Mouse (Mus musculus) large intestine, adult 2 months (tissue): Measurements from ENCODE around the gene Ppfibp2. TPM values are rescaled to one million over a fixed set of nuclear protein-coding genes. Genes with fewer than 3 reads are reported as not detected.

ENCODE experiments used
- DNase-seq: peaks from one replicate; pipeline ENCODE4 v3.0.0-alpha.2; 2012; ENCODE audit warnings: low read depth, low spot score
- WGBS: fragments of 180-500 bp; shearing (Covaris S2); methylation state at CpG from one replicate; pipeline ENCODE4 v1.1.7; 2018; 5-methylcytosine and 5-hydroxymethylcytosine counted together
- polyA plus RNA-seq: library from polyadenylated mRNA; depleted of rRNA; stranded (reverse); fragments of >200 nt; gene quantifications from 2 replicates; pipeline ENCODE4 v1.2.3, GENCODE M21; 2012; rRNA removed

Ppfibp2 gene
- polyA plus RNA-seq, 1 experiment = 10.2 TPM

- 92% methylated on average over 8 of the region's 8 CpGs for WGBS
- DNase-seq = no peak
These were observed 151.0 kb downstream of the Ppfibp2 start for GRCm38 (mm10) chr7:107746036-107746435.

- no peak for DNase-seq
- WGBS = 82% methylated on average over 9 of the region's 9 CpGs
These were observed 152.5 kb downstream of the Ppfibp2 start for GRCm38 (mm10) chr7:107747476-107747875.

- 15% methylated on average over 2 of the region's 2 CpGs for WGBS
- DNase-seq = peak; percentile 39
These were observed 152.9 kb downstream of the Ppfibp2 start for GRCm38 (mm10) chr7:107747954-107748353.

GRCm38 (mm10) chr7:107749270-107749669 is 154.3 kb downstream of the Ppfibp2 start:
- 4% methylated on average over 3 of the region's 3 CpGs for WGBS
- peak; percentile 29 for DNase-seq

- 68% methylated on average over 4 of the region's 4 CpGs for WGBS
- DNase-seq = no peak
These were observed 154.7 kb downstream of the Ppfibp2 start for GRCm38 (mm10) chr7:107749721-107750120.

- 80% methylated on average over 10 of the region's 10 CpGs for WGBS
- DNase-seq = no peak
These were observed 157.1 kb downstream of the Ppfibp2 start for GRCm38 (mm10) chr7:107752031-107752520.

GRCm38 (mm10) chr7:107755905-107756304 is 160.9 kb downstream of the Ppfibp2 start:
- 66% methylated on average over 3 of the region's 3 CpGs for WGBS
- DNase-seq = no peak

- DNase-seq = no peak
- WGBS = 90% methylated on average over 2 of the region's 2 CpGs
These were observed 161.7 kb downstream of the Ppfibp2 start for GRCm38 (mm10) chr7:107756748-107757147.

GRCm38 (mm10) chr7:107757308-107758151 is 162.5 kb downstream of the Ppfibp2 start, which contains the start of gene Cyb5r2:
Gene Cyb5r2 (minus strand): TSS chr7:107758032.
- WGBS = 12% methylated on average over 23 of the region's 23 CpGs
- DNase-seq = no peak

- no peak for DNase-seq
- 52% methylated on average over 6 of the region's 6 CpGs for WGBS
These were observed 175.8 kb downstream of the Ppfibp2 start for GRCm38 (mm10) chr7:107770812-107771211.

GRCm38 (mm10) chr7:107778216-107778615 is 183.2 kb downstream of the Ppfibp2 start:
- 24% methylated on average over 1 of the region's 1 CpGs for WGBS

GRCm38 (mm10) chr7:107779611-107780010 is 184.6 kb downstream of the Ppfibp2 start:
- no peak for DNase-seq
- WGBS = 45% methylated on average over 4 of the region's 4 CpGs

More at GRCm38 (mm10) chr7:107778216-107778615, 183.2 kb downstream of the Ppfibp2 start:
- no peak for DNase-seq

- 49% methylated on average over 3 of the region's 3 CpGs for WGBS
- peak; percentile 8 for DNase-seq
These were observed 193.1 kb downstream of the Ppfibp2 start for GRCm38 (mm10) chr7:107787977-107788620.

GRCm38 (mm10) chr7:107796500-107796899 is 201.5 kb downstream of the Ppfibp2 start:
- DNase-seq = no peak
- WGBS = 84% methylated on average over 2 of the region's 2 CpGs

Other genes starting within 250 kb of the Ppfibp2 start
- gene Syt9, start 224.5 kb upstream of the Ppfibp2 start, polyA plus RNA-seq = 0.78 TPM in 2 replicates
- 2.1 and 2.3 TPM in 2 replicates for gene Olfml1, start 27.8 kb upstream of the Ppfibp2 start, polyA plus RNA-seq
- not detected in 2 replicates for gene 5330417H12Rik, start 30.0 kb downstream of the Ppfibp2 start, polyA plus RNA-seq
- gene Cyb5r2, start 162.8 kb downstream of the Ppfibp2 start, polyA plus RNA-seq = 0.04 and 0.14 TPM in 2 replicates
- not detected in 2 replicates for gene Ovch2, start 206.0 kb downstream of the Ppfibp2 start, polyA plus RNA-seq
- not detected in 2 replicates for gene Olfr467, start 217.1 kb downstream of the Ppfibp2 start, polyA plus RNA-seq
- not detected in 2 replicates for gene Olfr469, start 230.3 kb downstream of the Ppfibp2 start, polyA plus RNA-seq